Mouse (Mus musculus): ENCODE measurements around the gene Cacnb3. TPM values are rescaled to one million over a fixed set of nuclear protein-coding genes. Genes with fewer than 3 reads are reported as not detected.
A peak's percentile ranks its signal among the peaks of the same experiment; 100 is the strongest.

Cacnb3 gene
- polyA plus RNA-seq, 1 experiment from 2014 or later = 80.4 TPM

- H3K4me1 ChIP-seq = peaks cover 22% of the 10 kb centered on the region
- no peak overlapping the region for H3K9ac ChIP-seq
- H3K4me3 ChIP-seq (replicated peaks) = no peak overlapping the region
- no peak overlapping the region for H3K4me2 ChIP-seq
- H3K27ac ChIP-seq = no peak overlapping the region
- no peak for ATAC-seq (ENCODE audit: low FRiP score)
- no peaks in the 10 kb centered on the region for H3K9me3 ChIP-seq
- peaks cover 11% of the 10 kb centered on the region; the same call in 1 of the 2 replicates for H3K27me3 ChIP-seq
- H3K36me3 ChIP-seq (replicated peaks) = no peaks in the 10 kb centered on the region
- 67% methylated on average over 9 of the region's 9 CpGs for WGBS
Measured at GRCm38 (mm10) chr15:98614551-98614950, 16.1 kb upstream of the Cacnb3 start.

GRCm38 (mm10) chr15:98614971-98615370 lies 15.7 kb upstream of the Cacnb3 start:
- Histone ChIP-seq H3K27ac (no peak overlapping the region), H3K9ac (no peak overlapping the region)
- WGBS = 54% methylated on average over 6 of the region's 6 CpGs

GRCm38 (mm10) chr15:98615751-98616150 lies 14.9 kb upstream of the Cacnb3 start:
- no peak for ATAC-seq (ENCODE audit: low FRiP score)
- WGBS = 67% methylated on average over 6 of the region's 6 CpGs
- H3K27me3 ChIP-seq = peaks cover 16% of the 10 kb centered on the region; the same call in 1 of the 2 replicates
- H3K36me3 ChIP-seq (replicated peaks) = no peaks in the 10 kb centered on the region
- H3K27ac ChIP-seq = no peak overlapping the region
- no peak overlapping the region for H3K4me3 ChIP-seq (replicated peaks)
- no peaks in the 10 kb centered on the region for H3K9me3 ChIP-seq
- no peak overlapping the region for H3K4me2 ChIP-seq
- H3K4me1 ChIP-seq = peaks cover 16% of the 10 kb centered on the region
- H3K9ac ChIP-seq = no peak overlapping the region

More at GRCm38 (mm10) chr15:98614971-98615370, 15.7 kb upstream of the Cacnb3 start:
- H3K4me3 ChIP-seq (replicated peaks) = no peak overlapping the region
- no peaks in the 10 kb centered on the region for H3K9me3 ChIP-seq
- no peaks in the 10 kb centered on the region for H3K36me3 ChIP-seq (replicated peaks)
- ATAC-seq (ENCODE audit: low FRiP score) = no peak
- H3K4me1 ChIP-seq = peaks cover 21% of the 10 kb centered on the region
- H3K27me3 ChIP-seq = peaks cover 11% of the 10 kb centered on the region; the same call in 1 of the 2 replicates
- no peak overlapping the region for H3K4me2 ChIP-seq

GRCm38 (mm10) chr15:98616362-98617175 lies 14.1 kb upstream of the Cacnb3 start:
- ATAC-seq (ENCODE audit: low FRiP score) = peak; percentile 23; the same call in 1 of the 2 replicates
- H3K36me3 ChIP-seq (replicated peaks) = no peaks in the 10 kb centered on the region
- 38% methylated on average over 20 of the region's 20 CpGs for WGBS
- no peaks in the 10 kb centered on the region for H3K9me3 ChIP-seq
- 0 out of 2 replicates have a peak overlapping the region, but pooled peaks have one; percentile 25 for H3K9ac ChIP-seq
- no peak overlapping the region for H3K27ac ChIP-seq
- peaks cover 16% of the 10 kb centered on the region; the same call in 1 of the 2 replicates for H3K27me3 ChIP-seq
- H3K4me1 ChIP-seq = peaks cover 16% of the 10 kb centered on the region
- no peak overlapping the region for H3K4me3 ChIP-seq (replicated peaks)
- H3K4me2 ChIP-seq = peak overlapping the region; percentile 31; the same call in 1 of the 2 replicates

DNA sequence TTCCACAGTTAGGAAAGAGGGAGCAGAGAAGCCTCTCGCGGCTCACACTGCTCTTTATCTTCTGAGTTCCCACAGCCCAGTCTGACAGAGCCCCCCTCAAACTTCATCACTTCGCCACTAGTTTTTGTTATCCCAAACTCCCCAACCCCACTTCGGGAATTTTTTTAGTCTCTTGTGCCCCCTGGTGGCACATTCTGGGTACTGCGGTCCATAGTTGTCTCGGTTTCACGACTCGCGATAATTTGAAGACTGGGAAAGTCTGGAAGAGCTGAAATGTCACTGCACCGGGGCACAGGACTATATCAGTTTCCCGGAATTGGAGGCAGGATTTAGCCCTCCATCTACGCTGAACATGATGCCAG lies 13.5 kb upstream of the Cacnb3 start:
- no peak overlapping the region for H3K4me3 ChIP-seq (replicated peaks)
- no peaks in the 10 kb centered on the region for H3K9me3 ChIP-seq
- H3K36me3 ChIP-seq (replicated peaks) = no peaks in the 10 kb centered on the region
- H3K27ac ChIP-seq = no peak overlapping the region
- H3K4me1 ChIP-seq = peaks cover 17% of the 10 kb centered on the region
- ATAC-seq (ENCODE audit: low FRiP score) = peak; percentile 70
- H3K4me2 ChIP-seq = peak overlapping the region; percentile 31; the same call in 1 of the 2 replicates
- under 1% methylated on average over 12 of the region's 12 CpGs for WGBS
- H3K9ac ChIP-seq = 0 out of 2 replicates have a peak overlapping the region, but pooled peaks have one; percentile 25
- H3K27me3 ChIP-seq = peaks cover 16% of the 10 kb centered on the region; the same call in 1 of the 2 replicates

- Histone ChIP-seq H3K27me3 (peaks cover 23% of the 10 kb centered on the region), H3K27ac (no peak overlapping the region), H3K4me1 (peaks cover 20% of the 10 kb centered on the region), H3K4me3 (replicated peaks) (no peak overlapping the region), H3K9me3 (no peaks in the 10 kb centered on the region), H3K36me3 (replicated peaks) (no peaks in the 10 kb centered on the region), H3K9ac (0 out of 2 replicates have a peak overlapping the region, but pooled peaks have one; percentile 21), H3K4me2 (no peak overlapping the region)
- WGBS = 7% methylated on average over 7 of the region's 7 CpGs
- no peak for ATAC-seq (ENCODE audit: low FRiP score)
Measured at GRCm38 (mm10) chr15:98622199-98622598, 8.4 kb upstream of the Cacnb3 start.

GRCm38 (mm10) chr15:98622721-98623120 lies 7.9 kb upstream of the Cacnb3 start:
- Histone ChIP-seq H3K4me3 (replicated peaks) (no peak overlapping the region), H3K4me2 (no peak overlapping the region), H3K9ac (no peak overlapping the region), H3K27me3 (peaks cover 29% of the 10 kb centered on the region), H3K27ac (no peak overlapping the region), H3K9me3 (no peaks in the 10 kb centered on the region), H3K4me1 (peaks cover 20% of the 10 kb centered on the region), H3K36me3 (replicated peaks) (no peaks in the 10 kb centered on the region)
- no peak for ATAC-seq (ENCODE audit: low FRiP score)
- 18% methylated on average over 6 of the region's 6 CpGs for WGBS

- ATAC-seq (ENCODE audit: low FRiP score) = no peak
- Histone ChIP-seq H3K36me3 (replicated peaks) (no peaks in the 10 kb centered on the region), H3K4me3 (replicated peaks) (no peak overlapping the region), H3K27ac (no peak overlapping the region), H3K9ac (no peak overlapping the region), H3K27me3 (peaks cover 31% of the 10 kb centered on the region), H3K4me1 (peaks cover 24% of the 10 kb centered on the region), H3K9me3 (no peaks in the 10 kb centered on the region), H3K4me2 (no peak overlapping the region)
- 57% methylated on average over 5 of the region's 5 CpGs for WGBS
Measured at GRCm38 (mm10) chr15:98623361-98623821, 7.2 kb upstream of the Cacnb3 start.

GRCm38 (mm10) chr15:98626078-98626477 lies 4.6 kb upstream of the Cacnb3 start:
- Histone ChIP-seq H3K9ac (no peak overlapping the region), H3K27ac (no peak overlapping the region), H3K4me1 (peaks cover 40% of the 10 kb centered on the region), H3K4me3 (replicated peaks) (no peak overlapping the region), H3K36me3 (replicated peaks) (no peaks in the 10 kb centered on the region), H3K4me2 (no peak overlapping the region), H3K27me3 (peaks cover 51% of the 10 kb centered on the region), H3K9me3 (no peaks in the 10 kb centered on the region)
- WGBS = 28% methylated on average over 8 of the region's 8 CpGs
- no peak for ATAC-seq (ENCODE audit: low FRiP score)

DNA sequence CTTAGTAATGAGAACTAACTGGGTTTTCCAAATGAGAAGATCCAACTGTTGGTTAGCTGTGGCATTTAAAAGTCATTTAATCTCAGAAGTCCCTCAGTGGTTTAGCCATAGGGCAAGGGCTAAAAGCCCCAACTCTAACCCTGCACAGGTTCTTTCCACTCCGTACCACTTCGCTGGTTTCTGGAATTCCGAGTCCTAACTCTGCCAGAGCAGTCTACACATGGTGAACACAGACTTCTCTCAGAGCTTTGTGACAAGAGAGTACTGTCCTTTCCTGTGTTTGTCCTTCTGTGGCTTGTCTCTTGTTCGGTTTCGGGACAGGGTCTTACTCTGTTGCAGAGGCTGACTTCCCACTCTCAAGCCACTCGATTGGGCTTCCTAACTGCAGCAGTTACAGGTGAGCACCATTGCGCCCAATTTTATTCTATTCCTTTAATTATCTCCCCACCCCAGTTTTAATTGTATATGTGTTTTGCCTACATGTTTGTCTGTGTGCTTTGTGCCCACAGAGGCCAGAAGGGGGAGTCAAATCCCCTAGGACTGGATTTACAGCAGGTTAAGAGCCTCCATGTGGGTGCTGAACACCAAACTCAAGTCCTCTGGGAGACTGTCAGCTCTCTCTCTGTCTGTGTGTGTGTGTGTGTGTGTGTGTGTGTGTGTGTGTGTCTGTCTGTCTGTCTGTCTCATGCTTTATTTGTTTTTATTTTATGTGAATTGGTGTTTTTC lies 4.0 kb upstream of the Cacnb3 start:
- peaks cover 57% of the 10 kb centered on the region for H3K27me3 ChIP-seq
- H3K9me3 ChIP-seq = no peaks in the 10 kb centered on the region
- no peak overlapping the region for H3K9ac ChIP-seq
- peaks cover 46% of the 10 kb centered on the region for H3K4me1 ChIP-seq
- no peak overlapping the region for H3K27ac ChIP-seq
- H3K4me2 ChIP-seq = no peak overlapping the region
- 80% methylated on average over 7 of the region's 7 CpGs for WGBS
- ATAC-seq (ENCODE audit: low FRiP score) = no peak
- H3K36me3 ChIP-seq (replicated peaks) = no peaks in the 10 kb centered on the region
- no peak overlapping the region for H3K4me3 ChIP-seq (replicated peaks)

DNA sequence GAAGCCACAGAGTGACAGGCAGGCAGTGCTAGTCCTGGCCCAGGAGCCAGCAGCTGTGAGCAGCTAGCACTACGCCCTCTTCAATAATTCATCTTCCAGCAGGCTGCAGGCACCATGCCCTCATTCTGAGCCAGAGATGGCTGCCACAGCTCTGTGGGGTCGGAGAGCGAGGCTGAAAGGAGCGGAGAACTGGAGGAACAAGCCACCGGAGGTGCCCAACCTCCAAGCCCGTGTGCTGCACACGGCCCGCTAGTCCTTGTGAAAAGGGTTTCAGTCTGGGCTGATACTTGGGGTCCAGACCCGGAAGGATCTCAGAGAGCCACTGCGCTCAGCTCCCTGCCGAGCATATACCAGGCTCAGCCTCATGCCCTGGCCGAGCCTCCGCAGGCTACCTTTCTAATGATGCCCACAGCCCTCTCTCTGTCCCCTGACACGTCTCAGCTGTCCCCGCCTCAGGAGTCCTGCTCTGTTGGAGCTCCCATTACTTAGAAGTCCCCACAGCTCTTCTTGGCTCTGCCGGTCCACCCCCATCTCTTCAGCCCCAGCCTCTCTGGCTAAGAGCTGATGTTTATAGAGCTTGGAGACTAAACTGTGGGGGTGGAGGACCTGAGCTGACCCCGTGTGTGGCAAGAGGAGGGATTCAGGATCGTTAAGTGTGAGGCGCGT lies 1.9 kb upstream of the Cacnb3 start:
- Histone ChIP-seq H3K27ac (no peak overlapping the region), H3K27me3 (peaks cover 68% of the 10 kb centered on the region), H3K4me2 (peak overlapping the region; percentile 41), H3K4me1 (peaks cover 56% of the 10 kb centered on the region), H3K9me3 (no peaks in the 10 kb centered on the region), H3K4me3 (replicated peaks) (no peak overlapping the region), H3K36me3 (replicated peaks) (no peaks in the 10 kb centered on the region), H3K9ac (peak overlapping the region; percentile 33; the same call in 1 of the 2 replicates)
- ATAC-seq (ENCODE audit: low FRiP score) = 0 out of 2 replicates have a peak, but pooled peaks have one; percentile 14
- 9% methylated on average over 20 of the region's 20 CpGs for WGBS

DNA sequence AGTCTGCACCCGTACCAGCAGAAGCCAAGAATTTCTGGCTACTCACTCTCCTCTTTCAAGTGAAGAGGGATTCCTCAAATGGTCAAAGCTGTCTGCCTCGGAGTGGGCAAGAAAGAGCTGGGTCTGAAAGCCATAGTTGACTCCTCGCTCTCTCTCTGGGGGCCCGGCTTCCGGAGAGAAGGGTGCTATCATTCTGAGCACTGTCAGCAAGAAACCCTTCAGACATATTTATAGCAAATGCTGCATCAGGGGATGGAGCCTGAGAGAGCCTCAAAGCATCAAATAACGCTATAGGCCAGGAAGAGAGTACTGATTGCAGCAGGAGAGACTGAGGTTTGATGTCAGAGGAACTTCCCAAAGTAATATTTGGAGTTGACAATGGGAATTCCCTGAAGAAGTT lies 1.2 kb upstream of the Cacnb3 start:
- H3K4me1 ChIP-seq = peaks cover 59% of the 10 kb centered on the region

More for the DNA sequence above, 1.2 kb upstream of the Cacnb3 start:
- H3K27ac ChIP-seq = no peak overlapping the region
- no peaks in the 10 kb centered on the region for H3K36me3 ChIP-seq (replicated peaks)
- no peaks in the 10 kb centered on the region for H3K9me3 ChIP-seq
- no peak overlapping the region for H3K4me3 ChIP-seq (replicated peaks)
- H3K27me3 ChIP-seq = peaks cover 71% of the 10 kb centered on the region
- 58% methylated on average over 6 of the region's 6 CpGs for WGBS
- no peak for ATAC-seq (ENCODE audit: low FRiP score)
- H3K9ac ChIP-seq = no peak overlapping the region
- 0 out of 2 replicates have a peak overlapping the region, but pooled peaks have one; percentile 41 for H3K4me2 ChIP-seq
